27 mouse cellular contexts compared by ENCODE assay signal in the genomic region with DNA sequence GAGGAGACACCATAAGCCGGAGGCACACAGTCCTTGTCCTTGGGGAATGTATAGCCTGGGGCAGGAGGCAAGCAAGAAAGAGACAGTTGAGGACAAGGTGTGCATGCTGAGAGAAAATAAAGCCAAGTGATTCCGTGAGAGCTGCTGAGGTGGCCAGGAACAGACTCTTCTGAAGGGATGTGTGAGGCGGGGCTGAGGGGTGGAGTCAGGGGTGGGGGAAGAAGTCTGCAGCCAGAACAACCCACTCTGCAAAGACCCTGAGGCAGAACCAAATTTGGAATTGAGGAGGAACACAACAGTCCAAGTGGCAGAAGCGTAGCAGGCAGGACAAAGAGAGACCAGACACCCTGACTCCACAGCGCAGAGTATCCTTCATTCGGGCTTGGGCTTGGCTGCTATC. TPM values are rescaled to one million over a fixed set of nuclear protein-coding genes. Genes with fewer than 3 reads are reported as not detected.
DNase-seq lines count a peak whose midpoint lies in the region; ATAC-seq and TF ChIP-seq lines count a peak whose summit lies in the region.
"Had no signal": no experiment of that assay in that cellular context is flagged by ENCODE, and none has a peak within 500 bp of the region (broad histone marks: within the 10 kb centered on the region; RNA-seq: fewer than 3 reads in every experiment).

No protein-coding gene starts in this region.

- no peaks in the 10 kb centered on the region for H3K36me3 ChIP-seq in lung, embryonic 15.5 days
- no peaks in the 10 kb centered on the region for H3K36me3 ChIP-seq in embryonic facial prominence, embryonic 10.5 days (replicated peaks)
- H3K36me3 ChIP-seq in intestine, embryonic 16.5 days (ENCODE audit: control insufficient read depth, insufficient read depth, low read length): no peaks in the 10 kb centered on the region
- no peaks in the 10 kb centered on the region for H3K36me3 ChIP-seq in stomach, embryonic 16.5 days (ENCODE audit: control insufficient read depth, insufficient read depth, low read length)
- H3K36me3 ChIP-seq: heart, embryonic 12.5 days; hindbrain, embryonic 13.5 days; midbrain, embryonic 12.5 days; neural tube, embryonic 13.5 days had no signal

- no peak overlapping the region for H3K4me3 ChIP-seq in lung, embryonic 15.5 days
- no peak overlapping the region for H3K4me3 ChIP-seq in embryonic facial prominence, embryonic 10.5 days
- no peak overlapping the region for H3K4me3 ChIP-seq in intestine, embryonic 16.5 days (ENCODE audit: low read length)
- H3K4me3 ChIP-seq in stomach, embryonic 16.5 days (replicated peaks; ENCODE audit: low read length): no peak overlapping the region
- H3K4me3 ChIP-seq in layer of hippocampus, adult 2 months: no peak overlapping the region
- H3K4me3 ChIP-seq: heart, embryonic 12.5 days; hindbrain, embryonic 13.5 days; midbrain, embryonic 12.5 days; neural tube, embryonic 13.5 days had no signal

- no peaks in the 10 kb centered on the region for H3K4me1 ChIP-seq in lung, embryonic 15.5 days
- peaks cover 23% of the 10 kb centered on the region for H3K4me1 ChIP-seq in embryonic facial prominence, embryonic 10.5 days
- peaks cover 4% of the 10 kb centered on the region for H3K4me1 ChIP-seq in intestine, embryonic 16.5 days (ENCODE audit: control insufficient read depth, insufficient read depth, low read length)
- H3K4me1 ChIP-seq in stomach, embryonic 16.5 days (ENCODE audit: control insufficient read depth, insufficient read depth, low read length): 0 out of 2 replicates have a peak, but pooled peaks cover 3% of the 10 kb centered on the region

- intact Hi-C loops in gastrocnemius, postnatal 14 days (cut with DNase I; ENCODE audit: low total_unique reads): no loop called here

- no peak for TF ChIP-seq CTCF in layer of hippocampus, adult 2 months (conservative IDR thresholded peaks at IDR 0.05)

- ATAC-seq in lung, embryonic 15.5 days (ENCODE audit: borderline replicate concordance, extremely low read depth, low FRiP score, low TSS enrichment): peak; percentile 39; the same call in 1 of the 2 replicates
- ATAC-seq in intestine, embryonic 16.5 days: peak; percentile 57
- peak; percentile 80; the same call in 1 of the 2 replicates for ATAC-seq in stomach, embryonic 16.5 days (ENCODE audit: insufficient read depth, low FRiP score)
- ATAC-seq: forebrain, postnatal 0 days; inflammation-experienced regulatory T-cells, adult 6 months; liver, postnatal 0 days; Patski had no signal

- H3K4me2 ChIP-seq in lung, embryonic 15.5 days: no peak overlapping the region
- no peak overlapping the region for H3K4me2 ChIP-seq in intestine, embryonic 16.5 days (ENCODE audit: low read depth, low read length)
- H3K4me2 ChIP-seq in stomach, embryonic 16.5 days (ENCODE audit: low read depth, low read length): no peak overlapping the region
- H3K4me2 ChIP-seq: heart, embryonic 12.5 days; hindbrain, embryonic 13.5 days; midbrain, embryonic 12.5 days; neural tube, embryonic 13.5 days had no signal

- H3K9ac ChIP-seq in lung, embryonic 15.5 days: no peak overlapping the region
- peak overlapping the region; percentile 43 for H3K9ac ChIP-seq in intestine, embryonic 16.5 days (ENCODE audit: low read depth, low read length)
- H3K9ac ChIP-seq in stomach, embryonic 16.5 days (ENCODE audit: low read length): 0 out of 2 replicates have a peak overlapping the region, but pooled peaks have one; percentile 17
- H3K9ac ChIP-seq: forebrain, postnatal 0 days; heart, embryonic 12.5 days; liver, postnatal 0 days; midbrain, embryonic 12.5 days; neural tube, embryonic 13.5 days had no signal

- peaks cover 7% of the 10 kb centered on the region; the same call in 1 of the 2 replicates for H3K27me3 ChIP-seq in lung, embryonic 15.5 days
- peaks cover 9% of the 10 kb centered on the region; the same call in 1 of the 2 replicates for H3K27me3 ChIP-seq in embryonic facial prominence, embryonic 10.5 days (replicated peaks; ENCODE audit: low read depth, poor library complexity, severe bottlenecking)
- no peaks in the 10 kb centered on the region for H3K27me3 ChIP-seq in intestine, embryonic 16.5 days (replicated peaks; ENCODE audit: control insufficient read depth, insufficient read depth, low read length)
- no peaks in the 10 kb centered on the region for H3K27me3 ChIP-seq in stomach, embryonic 16.5 days (ENCODE audit: control insufficient read depth, insufficient read depth, low read length)
- H3K27me3 ChIP-seq: hindbrain, embryonic 13.5 days; midbrain, embryonic 12.5 days; neural tube, embryonic 13.5 days; Patski had no signal

- no peak for DNase-seq in lung, postnatal 25 days (ENCODE audit: low spot score)
- DNase-seq in embryonic facial prominence, embryonic 10.5 days (ENCODE audit: low spot score): peak; percentile 26
- no peak for DNase-seq in embryo, embryonic 10.5 days (ENCODE audit: low spot score)
- no peak for DNase-seq in gastrocnemius, postnatal 14 days
- no peak for DNase-seq in layer of hippocampus, adult 2 months (ENCODE audit: low spot score in 2 of 2)
- DNase-seq: adrenal gland, postnatal 14 days; cerebellum, adult 9-11 months; forebrain, postnatal 0 days; heart, postnatal 14 days; liver, postnatal 0 days; thymus, postnatal 25 days had no signal

- no peaks in the 10 kb centered on the region for H3K9me3 ChIP-seq in lung, embryonic 15.5 days
- no peaks in the 10 kb centered on the region for H3K9me3 ChIP-seq in embryonic facial prominence, embryonic 10.5 days
- no peaks in the 10 kb centered on the region for H3K9me3 ChIP-seq in intestine, embryonic 16.5 days (ENCODE audit: control insufficient read depth, low read length)
- H3K9me3 ChIP-seq in stomach, embryonic 16.5 days (replicated peaks; ENCODE audit: control insufficient read depth, low read length): no peaks in the 10 kb centered on the region
- H3K9me3 ChIP-seq: heart, embryonic 12.5 days; hindbrain, embryonic 13.5 days; midbrain, embryonic 12.5 days; neural tube, embryonic 13.5 days had no signal

- WGBS in lung, embryonic 15.5 days: 48% methylated on average over 6 of the region's 6 CpGs
- WGBS in embryonic facial prominence, embryonic 10.5 days: 33% methylated on average over 6 of the region's 6 CpGs
- 48% methylated on average over 6 of the region's 6 CpGs for whole genome bisulfite sequencing in intestine, embryonic 16.5 days
- 52% methylated on average over 6 of the region's 6 CpGs for WGBS in stomach, embryonic 16.5 days

- no peak overlapping the region for H3K27ac ChIP-seq in lung, embryonic 15.5 days
- 0 out of 2 replicates have a peak overlapping the region, but pooled peaks have one; percentile 2 for H3K27ac ChIP-seq in embryonic facial prominence, embryonic 10.5 days (replicated peaks)
- peak overlapping the region; percentile 82 for H3K27ac ChIP-seq in intestine, embryonic 16.5 days (ENCODE audit: low read length)
- H3K27ac ChIP-seq in stomach, embryonic 16.5 days (ENCODE audit: low read length): peak overlapping the region; percentile 69
- no peak overlapping the region for H3K27ac ChIP-seq in layer of hippocampus, adult 2 months
- H3K27ac ChIP-seq: hindbrain, embryonic 13.5 days; kidney, postnatal 0 days; midbrain, embryonic 12.5 days had no signal

RNA-seq across cellular contexts. Expression of a gene that starts 51.1 kb away (rescaled TPM):
- 0.76 and 1.0 TPM in 2 replicates for polyA plus RNA-seq in lung, embryonic 15.5 days (2015; fragmentation: Nextera tagmentation; extraction: Ambion mirVana)
- not detected in 2 replicates for polyA plus RNA-seq in embryonic facial prominence, embryonic 10.5 days (2016; fragmentation: Nextera tagmentation; extraction: Ambion mirVana)
- 5.3 and 5.8 TPM in 2 replicates for polyA plus RNA-seq in intestine, embryonic 16.5 days (2015; fragmentation: Nextera tagmentation; extraction: Ambion mirVana)
- polyA plus RNA-seq in stomach, embryonic 16.5 days (2015; fragmentation: Nextera tagmentation; extraction: Ambion mirVana): 3.7 and 4.0 TPM in 2 replicates
- total RNA-seq in gastrocnemius, postnatal 14 days (2021): not detected
- total RNA-seq in layer of hippocampus, adult 2 months (2021): not detected
- total RNA-seq: adrenal gland, postnatal 14 days; forebrain, postnatal 0 days; gastrocnemius, adult 18-20 months; heart, postnatal 14 days; layer of hippocampus, postnatal 25 days; left cerebral cortex, postnatal 14 days; liver, adult 2 months had no signal
- polyA plus RNA-seq: brain, embryonic 14.5 days; C2C12; inflammation-experienced regulatory T-cells, adult 6 months; kidney, postnatal 0 days; liver, adult 2 months; midbrain, embryonic 12.5 days; Patski had no signal

Comparison
In these comparisons a context has a peak if more than half of its experiments do, and no peak if none do; other contexts are left out.
1. H3K27ac ChIP-seq: peak in embryonic facial prominence, embryonic 10.5 days (single experiment), intestine, embryonic 16.5 days (single experiment) and stomach, embryonic 16.5 days (single experiment); none in lung, embryonic 15.5 days (single experiment) and layer of hippocampus, adult 2 months (single experiment).
2. Peak in every context shown above with its lines, with median percentiles within 50 percentile points of each other: ATAC-seq.